Mouse (Mus musculus): Measurements from ENCODE around the gene Upk1a.
A peak's percentile ranks its signal among the peaks of the same experiment; 100 is the strongest.

The Upk1a gene

GRCm38 (mm10) chr7:30579950-30580349 lies 32.7 kb downstream of the Upk1a start:
- no peak for DNase-seq (ENCODE audit: low read depth, low spot score)

GRCm38 (mm10) chr7:30572969-30573368 lies 39.7 kb downstream of the Upk1a start:
- no peak for DNase-seq (ENCODE audit: low read depth, low spot score)

- DNase-seq (ENCODE audit: low read depth, low spot score) = no peak
Observed at GRCm38 (mm10) chr7:30572389-30572788, 40.3 kb downstream of the Upk1a start.

GRCm38 (mm10) chr7:30567555-30567954 lies 45.1 kb downstream of the Upk1a start:
- no peak for DNase-seq (ENCODE audit: low read depth, low spot score)

GRCm38 (mm10) chr7:30566033-30566432 lies 46.6 kb downstream of the Upk1a start:
- DNase-seq (ENCODE audit: low read depth, low spot score) = no peak

- DNase-seq (ENCODE audit: low read depth, low spot score) = no peak
Observed at GRCm38 (mm10) chr7:30564970-30565571, 47.6 kb downstream of the Upk1a start, which contains the start of gene Igflr1. TSS of gene Igflr1 (plus strand) at chr7:30565427.

- no peak for DNase-seq (ENCODE audit: low read depth, low spot score)
Observed at GRCm38 (mm10) chr7:30563906-30564280, 48.8 kb downstream of the Upk1a start.

- DNase-seq (ENCODE audit: low read depth, low spot score) = peak; percentile 97
Observed at GRCm38 (mm10) chr7:30563117-30563905, 49.3 kb downstream of the Upk1a start, which contains the start of the genes U2af1l4, Gm49396 and Psenen. TSS of gene U2af1l4 (plus strand) at chr7:30563301. TSS of gene Gm49396 (plus strand) at chr7:30563344. TSS of gene Psenen (minus strand) at chr7:30563627.

GRCm38 (mm10) chr7:30562526-30563116 lies 50.0 kb downstream of the Upk1a start:
- DNase-seq (ENCODE audit: low read depth, low spot score) = no peak

- DNase-seq (ENCODE audit: low read depth, low spot score) = no peak
Observed at GRCm38 (mm10) chr7:30560296-30560695, 52.4 kb downstream of the Upk1a start.

GRCm38 (mm10) chr7:30559443-30559954 lies 53.1 kb downstream of the Upk1a start, which contains the start of gene Lin37:
TSS of gene Lin37 (minus strand) at chr7:30559838.
- peak; percentile 98 for DNase-seq (ENCODE audit: low read depth, low spot score)

- DNase-seq (ENCODE audit: low read depth, low spot score) = no peak
Observed at GRCm38 (mm10) chr7:30558656-30559442, 53.8 kb downstream of the Upk1a start.

GRCm38 (mm10) chr7:30557901-30558514 lies 54.6 kb downstream of the Upk1a start:
- DNase-seq (ENCODE audit: low read depth, low spot score) = no peak

- DNase-seq (ENCODE audit: low read depth, low spot score) = no peak
Observed at GRCm38 (mm10) chr7:30556894-30557536, 55.6 kb downstream of the Upk1a start.

GRCm38 (mm10) chr7:30553810-30554584 lies 58.6 kb downstream of the Upk1a start:
- DNase-seq (ENCODE audit: low read depth, low spot score) = no peak
